Mouse (Mus musculus) spleen, adult 2 months (tissue): ENCODE measurements around the gene Tmem132e.

ENCODE experiments used
- CTCF ChIP-seq: fragments of 200-500 bp; IDR thresholded peaks from 2 replicates; pipeline ENCODE4 v1.5.1; 2011; ENCODE audit warnings: mild to moderate bottlenecking, inconsistent platforms; ENCODE audit not compliant: insufficient read depth, insufficient read length, insufficient replicate concordance; ENCODE audit errors: extremely low read depth
- POLR2A ChIP-seq: fragments of 200-500 bp; IDR thresholded peaks from 2 replicates; pipeline ENCODE4 v1.6.1; 2011; ENCODE audit warnings: low read depth, low read length, inconsistent platforms

DNA sequence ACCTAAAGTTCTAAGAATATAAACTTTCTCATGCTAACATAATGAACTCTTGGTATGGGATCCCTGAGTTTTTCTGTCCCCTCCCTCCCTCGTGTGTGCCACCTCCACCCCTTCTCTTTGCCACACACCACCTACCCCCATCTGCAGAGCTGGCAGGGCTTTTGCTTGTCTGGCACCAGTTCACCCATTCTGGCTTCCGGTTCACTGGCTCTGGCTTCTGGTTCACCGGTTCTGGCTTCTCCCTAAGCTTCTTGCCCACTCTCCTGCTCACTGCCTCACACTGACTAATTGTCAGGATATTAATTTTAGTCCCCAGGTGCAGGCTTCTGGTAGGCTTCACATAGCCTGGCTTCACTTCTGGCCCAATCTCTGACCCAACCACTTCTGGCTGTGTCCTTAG lies 88.7 kb downstream of the Tmem132e start:
- TF ChIP-seq CTCF (no peak), POLR2A (no peak)
